Mouse (Mus musculus) midbrain, embryonic 10.5 days (tissue): ENCODE data around the gene Tmed1. TPM values are rescaled to one million over a fixed set of nuclear protein-coding genes. Genes with fewer than 3 reads are reported as not detected.

Experiments
- DNase-seq: peaks from one replicate; pipeline ENCODE4 v3.0.0-alpha.2; 2017; ENCODE audit warnings: low spot score
- H3K27ac ChIP-seq: fragments of 300-500 bp; sonication (generic); replicated peaks from 2 replicates; pipeline ENCODE4 v1.5.1; 2016; ENCODE audit warnings: mild to moderate bottlenecking
- H3K27me3 ChIP-seq: fragments of 300-500 bp; sonication (generic); 2 replicates; pipeline ENCODE4 v1.6.1; 2016; ENCODE audit warnings: low read depth, mild to moderate bottlenecking; ENCODE audit not compliant: poor library complexity, severe bottlenecking
- H3K36me3 ChIP-seq: fragments of 300-500 bp; sonication (generic); 2 replicates; pipeline ENCODE4 v1.6.1; 2016; ENCODE audit warnings: mild to moderate bottlenecking, moderate library complexity
- H3K4me1 ChIP-seq: fragments of 300-500 bp; sonication (generic); 2 replicates; pipeline ENCODE4 v1.6.1; 2016
- H3K4me3 ChIP-seq: fragments of 300-500 bp; sonication (generic); 2 replicates; pipeline ENCODE4 v1.5.1; 2016; ENCODE audit warnings: mild to moderate bottlenecking, moderate library complexity
- H3K9me3 ChIP-seq: fragments of 300-500 bp; sonication (generic); replicated peaks from 2 replicates; pipeline ENCODE4 v1.6.1; 2016; ENCODE audit warnings: mild to moderate bottlenecking
- WGBS: fragments of 180-500 bp; shearing (Covaris S2); methylation state at CpG from one replicate; pipeline ENCODE4 v1.1.7; 2016; 5-methylcytosine and 5-hydroxymethylcytosine counted together
- polyA plus RNA-seq: library from polyadenylated mRNA; unstranded; fragments of >200 nt; fragmentation: Nextera tagmentation; extraction: Ambion mirVana; gene quantifications from 2 replicates; pipeline ENCODE4 v1.2.1, GENCODE M21; 2016

The Tmed1 gene
- polyA plus RNA-seq, 1 experiment from 2014 or later: 116 TPM

DNA sequence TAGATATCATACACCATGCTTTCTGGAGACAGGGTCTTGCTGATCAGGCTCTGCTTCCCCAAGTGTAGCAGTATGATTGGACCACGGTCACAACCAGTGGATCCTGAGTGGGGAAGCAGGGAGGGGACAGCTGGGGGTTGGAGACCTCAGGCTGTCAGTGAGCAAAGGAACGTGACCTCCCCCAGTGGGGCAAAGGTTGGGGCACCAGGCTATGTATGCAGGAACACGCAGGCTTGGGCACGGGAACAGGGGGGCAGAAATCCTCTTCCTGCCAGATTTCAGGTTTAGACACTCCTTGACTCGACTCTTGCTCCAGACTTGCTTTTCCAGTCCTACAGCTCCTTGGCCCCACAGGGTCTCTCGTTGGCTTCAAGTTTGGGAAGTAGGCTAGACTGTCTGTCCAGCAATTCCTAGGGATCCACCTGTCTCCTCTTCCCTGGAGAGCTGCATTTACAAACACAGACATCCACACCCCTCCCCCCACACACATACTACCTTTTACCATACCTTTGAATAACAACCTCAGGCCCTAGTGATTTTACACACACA, 8.0 kb upstream of the Tmed1 start:
- Histone ChIP-seq H3K36me3 (no peaks in the 10 kb centered on the region; the same call in 1 of the 2 replicates), H3K4me3 (no peak overlapping the region), H3K9me3 (0 out of 2 replicates have a peak, but pooled peaks cover 4% of the 10 kb centered on the region), H3K4me1 (no peaks in the 10 kb centered on the region), H3K27me3 (no peaks in the 10 kb centered on the region), H3K27ac (no peak overlapping the region)
- no peak for DNase-seq
- WGBS: 84% methylated on average over 6 of the region's 6 CpGs

GRCm38 (mm10) chr9:21513466-21513865, 3.4 kb upstream of the Tmed1 start:
- WGBS: 96% methylated on average over 4 of the region's 4 CpGs
- peaks cover 20% of the 10 kb centered on the region for H3K4me1 ChIP-seq
- peaks cover 7% of the 10 kb centered on the region for H3K36me3 ChIP-seq
- no peak overlapping the region for H3K27ac ChIP-seq
- no peaks in the 10 kb centered on the region for H3K9me3 ChIP-seq
- H3K4me3 ChIP-seq: no peak overlapping the region
- DNase-seq: no peak
- no peaks in the 10 kb centered on the region for H3K27me3 ChIP-seq

DNA sequence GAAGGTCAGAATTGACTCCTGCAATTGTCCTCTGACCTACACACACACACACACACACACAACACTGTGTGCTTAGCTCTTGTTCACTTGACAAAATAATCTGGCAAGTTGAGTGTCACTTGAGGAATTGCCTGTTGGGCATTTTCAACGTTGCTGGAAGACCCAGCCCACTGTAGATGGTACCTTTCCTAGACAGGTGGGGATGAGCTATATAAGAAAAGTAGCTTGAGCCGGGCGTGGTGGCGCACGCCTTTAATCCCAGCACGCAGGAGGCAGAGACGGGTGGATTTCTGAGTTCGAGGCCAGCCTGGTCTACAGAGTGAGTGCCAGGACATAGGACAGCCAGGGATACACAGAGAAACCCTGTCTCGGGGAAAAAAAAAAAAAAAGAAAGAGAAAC, 1.0 kb upstream of the Tmed1 start:
- H3K36me3 ChIP-seq: peaks cover 31% of the 10 kb centered on the region
- peak overlapping the region; percentile 92 for H3K27ac ChIP-seq
- no peaks in the 10 kb centered on the region for H3K27me3 ChIP-seq
- peaks cover 20% of the 10 kb centered on the region for H3K4me1 ChIP-seq
- no peaks in the 10 kb centered on the region for H3K9me3 ChIP-seq
- H3K4me3 ChIP-seq: peak overlapping the region; percentile 75
- no peak for DNase-seq
- WGBS: 82% methylated on average over 9 of the region's 9 CpGs

- Histone ChIP-seq H3K4me1 (peaks cover 20% of the 10 kb centered on the region), H3K4me3 (peak overlapping the region; percentile 75), H3K27me3 (no peaks in the 10 kb centered on the region), H3K9me3 (no peaks in the 10 kb centered on the region), H3K36me3 (peaks cover 35% of the 10 kb centered on the region), H3K27ac (peak overlapping the region; percentile 92)
- no peak for DNase-seq
- WGBS: 7% methylated on average over 7 of the region's 7 CpGs
These were observed 600 bp upstream of the Tmed1 start for GRCm38 (mm10) chr9:21510689-21511015.

- Histone ChIP-seq H3K4me3 (peak overlapping the region; percentile 75), H3K36me3 (peaks cover 53% of the 10 kb centered on the region), H3K4me1 (peaks cover 20% of the 10 kb centered on the region), H3K9me3 (no peaks in the 10 kb centered on the region), H3K27me3 (no peaks in the 10 kb centered on the region), H3K27ac (0 out of 2 replicates have a peak overlapping the region, but pooled peaks have one; percentile 92)
- no peak for DNase-seq
- WGBS: 84% methylated on average over 7 of the region's 7 CpGs
These were observed 1.1 kb downstream of the Tmed1 start for GRCm38 (mm10) chr9:21508871-21509404.

GRCm38 (mm10) chr9:21507753-21508430, 2.2 kb downstream of the Tmed1 start:
- no peaks in the 10 kb centered on the region for H3K9me3 ChIP-seq
- DNase-seq: no peak
- no peak overlapping the region for H3K27ac ChIP-seq
- peaks cover 20% of the 10 kb centered on the region for H3K4me1 ChIP-seq
- peaks cover 63% of the 10 kb centered on the region for H3K36me3 ChIP-seq
- H3K27me3 ChIP-seq: no peaks in the 10 kb centered on the region
- H3K4me3 ChIP-seq: no peak overlapping the region
- WGBS: 94% methylated on average over 15 of the region's 15 CpGs

DNA sequence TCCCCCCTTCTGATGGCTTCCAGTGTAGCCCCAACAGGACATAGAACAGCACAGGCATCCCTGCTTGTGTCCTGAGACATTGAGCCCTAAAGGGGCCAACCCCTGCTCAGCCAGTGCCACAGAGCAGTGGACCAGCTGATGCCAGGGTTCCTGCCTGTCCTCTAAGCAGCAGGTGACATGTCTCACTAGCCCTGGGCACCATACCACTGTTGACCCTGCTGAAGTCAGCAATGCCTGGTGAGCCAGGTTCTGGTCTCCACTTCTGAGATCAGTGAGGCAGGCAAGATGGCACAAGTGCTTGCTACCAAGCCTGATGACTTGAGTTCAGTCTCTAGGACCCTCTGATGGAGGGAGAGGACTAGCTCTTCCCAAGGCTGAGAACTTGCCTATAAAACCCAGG, 4.3 kb downstream of the Tmed1 start:
- H3K36me3 ChIP-seq: peaks cover 63% of the 10 kb centered on the region
- H3K4me1 ChIP-seq: peaks cover 14% of the 10 kb centered on the region
- no peaks in the 10 kb centered on the region for H3K27me3 ChIP-seq
- no peak overlapping the region for H3K4me3 ChIP-seq
- no peak overlapping the region for H3K27ac ChIP-seq
- no peak for DNase-seq
- H3K9me3 ChIP-seq: no peaks in the 10 kb centered on the region

DNA sequence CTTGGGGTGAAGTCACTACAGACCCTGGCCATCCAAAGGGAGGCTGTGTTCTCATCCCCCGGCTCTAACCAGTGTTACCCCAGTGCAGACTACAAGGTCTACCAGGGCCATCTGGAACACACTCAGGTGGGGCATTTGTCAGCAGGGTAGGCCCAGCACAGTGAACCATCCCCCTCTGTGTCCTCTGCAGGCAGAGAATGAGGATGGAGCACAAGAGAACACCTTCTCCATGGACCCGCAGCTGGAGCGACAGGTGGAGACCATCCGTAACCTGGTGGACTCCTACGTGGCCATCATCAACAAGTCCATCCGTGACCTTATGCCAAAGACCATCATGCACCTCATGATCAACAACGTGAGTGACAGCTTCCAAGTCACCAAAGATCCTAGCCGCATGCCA, 6.7 kb downstream of the Tmed1 start:
- no peaks in the 10 kb centered on the region for H3K9me3 ChIP-seq
- no peak overlapping the region for H3K4me3 ChIP-seq
- H3K27me3 ChIP-seq: no peaks in the 10 kb centered on the region
- DNase-seq: no peak
- H3K27ac ChIP-seq: no peak overlapping the region
- H3K36me3 ChIP-seq: peaks cover 68% of the 10 kb centered on the region
- no peaks in the 10 kb centered on the region for H3K4me1 ChIP-seq
- WGBS: 96% methylated on average over 8 of the region's 8 CpGs

GRCm38 (mm10) chr9:21498284-21498902, 11.7 kb downstream of the Tmed1 start:
- peaks cover 62% of the 10 kb centered on the region for H3K36me3 ChIP-seq
- WGBS: 89% methylated on average over 12 of the region's 12 CpGs

GRCm38 (mm10) chr9:21497664-21498063, 12.4 kb downstream of the Tmed1 start:
- DNase-seq: no peak
- peak overlapping the region; percentile 20; the same call in 1 of the 2 replicates for H3K27ac ChIP-seq
- H3K4me3 ChIP-seq: no peak overlapping the region
- WGBS: 92% methylated on average over 2 of the region's 2 CpGs
- H3K4me1 ChIP-seq: 0 out of 2 replicates have a peak, but pooled peaks cover 4% of the 10 kb centered on the region
- H3K36me3 ChIP-seq: peaks cover 58% of the 10 kb centered on the region
- H3K27me3 ChIP-seq: no peaks in the 10 kb centered on the region
- no peaks in the 10 kb centered on the region for H3K9me3 ChIP-seq

More at GRCm38 (mm10) chr9:21498284-21498902, 11.7 kb downstream of the Tmed1 start:
- Histone ChIP-seq H3K27me3 (no peaks in the 10 kb centered on the region), H3K4me1 (0 out of 2 replicates have a peak, but pooled peaks cover 4% of the 10 kb centered on the region), H3K4me3 (no peak overlapping the region), H3K27ac (no peak overlapping the region), H3K9me3 (no peaks in the 10 kb centered on the region)
- no peak for DNase-seq

GRCm38 (mm10) chr9:21497050-21497542, 13.0 kb downstream of the Tmed1 start:
- no peak overlapping the region for H3K4me3 ChIP-seq
- WGBS: 88% methylated on average over 16 of the region's 16 CpGs
- H3K27me3 ChIP-seq: no peaks in the 10 kb centered on the region
- 0 out of 2 replicates have a peak, but pooled peaks cover 4% of the 10 kb centered on the region for H3K4me1 ChIP-seq
- H3K27ac ChIP-seq: peak overlapping the region; percentile 20; the same call in 1 of the 2 replicates
- DNase-seq: no peak
- H3K36me3 ChIP-seq: peaks cover 60% of the 10 kb centered on the region
- H3K9me3 ChIP-seq: no peaks in the 10 kb centered on the region

- peak; percentile 39 for DNase-seq
These were observed 13.6 kb downstream of the Tmed1 start for GRCm38 (mm10) chr9:21496308-21497049.

More at GRCm38 (mm10) chr9:21496308-21497049, 13.6 kb downstream of the Tmed1 start:
- H3K4me3 ChIP-seq: no peak overlapping the region
- no peaks in the 10 kb centered on the region for H3K27me3 ChIP-seq
- H3K36me3 ChIP-seq: peaks cover 66% of the 10 kb centered on the region
- peak overlapping the region; percentile 20; the same call in 1 of the 2 replicates for H3K27ac ChIP-seq
- 82% methylated on average over 19 of the region's 19 CpGs for WGBS
- H3K9me3 ChIP-seq: no peaks in the 10 kb centered on the region
- 0 out of 2 replicates have a peak, but pooled peaks cover 4% of the 10 kb centered on the region for H3K4me1 ChIP-seq
